8 mouse cellular contexts compared by ENCODE assay signal in the genomic region with DNA sequence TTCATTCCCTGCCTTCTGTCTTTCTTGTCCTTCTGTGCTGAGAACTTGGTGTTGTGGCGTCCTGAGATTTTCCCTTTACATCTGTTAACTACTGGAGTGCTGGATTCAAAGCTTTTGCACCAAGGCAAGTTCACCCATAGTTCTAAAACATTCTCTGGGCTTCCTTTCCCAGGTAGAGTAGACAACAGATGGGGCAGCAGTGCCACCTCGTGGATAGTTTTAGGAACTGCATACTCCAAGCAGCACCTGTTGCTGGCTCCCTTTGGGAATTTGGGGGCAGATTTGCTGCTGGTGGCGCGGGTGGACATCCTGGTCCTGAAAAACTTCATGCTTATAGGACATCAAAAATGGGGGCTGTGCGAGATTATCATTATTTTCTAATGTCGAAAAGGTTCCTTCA.
A peak's percentile ranks its signal among the peaks of the same experiment; 100 is the strongest.
DNase-seq lines count a peak whose midpoint lies in the region; ATAC-seq and TF ChIP-seq lines count a peak whose summit lies in the region.

No protein-coding gene starts in this region.

- no peak overlapping the region for H3K4me3 ChIP-seq in C2C12 (ENCODE audit: insufficient read depth, poor library complexity, severe bottlenecking)
- H3K4me3 ChIP-seq in liver, embryonic 14.5 days (ENCODE audit: insufficient read depth in 1 of 2, low read depth in 2 of 2, low read length in 2 of 2), result no peak overlapping the region

- DNase-seq in MN1 (ENCODE audit: low spot score), result peak; percentile 62
- DNase-seq in cerebellum, adult 18-20 months, result peak; percentile 37 to 69
- peak; percentile 2 to 85 for DNase-seq in frontal cortex, adult 2 months (ENCODE audit: extremely low spot score in 1 of 2, low spot score in 1 of 2)
- DNase-seq in kidney, postnatal 10 days, result peak; percentile 78
- DNase-seq in liver, embryonic 14.5 days (ENCODE audit: low read depth in 3 of 3, low spot score in 3 of 3), result peak; percentile 4 to 29 (median 6)
- DNase-seq in retina, postnatal 7 days (ENCODE audit: low read depth, low spot score), result peak; percentile 40
- peak; percentile 60 for DNase-seq in urinary bladder, postnatal 25 days (ENCODE audit: low spot score)

- no peak overlapping the region for H3K9ac ChIP-seq in liver, embryonic 14.5 days (replicated peaks)

- peaks cover 8% of the 10 kb centered on the region for H3K27me3 ChIP-seq in C2C12 (ENCODE audit: control insufficient read depth, insufficient read depth, insufficient read length)
- H3K27me3 ChIP-seq in liver, embryonic 14.5 days (ENCODE audit: control insufficient read depth, insufficient read depth, low read length), result no peaks in the 10 kb centered on the region

- no peak overlapping the region for H3ac ChIP-seq in C2C12 (ENCODE audit: control insufficient read depth, insufficient read length, low read depth)

- H3K27ac ChIP-seq in liver, embryonic 14.5 days, result no peak overlapping the region

- H3K79me2 ChIP-seq in C2C12 (ENCODE audit: control insufficient read depth, insufficient read depth), result no peaks in the 10 kb centered on the region

- no peak for ATAC-seq in liver, embryonic 14.5 days (ENCODE audit: insufficient read depth)

- TF ChIP-seq EP300 in liver, embryonic 14.5 days (IDR thresholded peaks at IDR 0.05; ENCODE audit: low read depth), result no peak

- H3K4me2 ChIP-seq in liver, embryonic 14.5 days (ENCODE audit: low read depth), result no peak overlapping the region

- 4% methylated on average over 6 of the region's 6 CpGs for WGBS in liver, embryonic 14.5 days (ENCODE audit: insufficient replicate concordance)

- H3K4me1 ChIP-seq in liver, embryonic 14.5 days (replicated peaks; ENCODE audit: control insufficient read depth in 2 of 2, insufficient read depth in 2 of 2, low read length in 1 of 2), result no peaks in the 10 kb centered on the region

- H3K79me3 ChIP-seq in C2C12 (ENCODE audit: low read depth), result no peaks in the 10 kb centered on the region

- TF ChIP-seq CTCF in C2C12 (IDR thresholded peaks at IDR 0.05; ENCODE audit: control insufficient read depth, insufficient read depth, insufficient read length), result peak; percentile 67
- TF ChIP-seq CTCF in liver, embryonic 14.5 days (IDR thresholded peaks at IDR 0.05; ENCODE audit: low read depth), result peak; percentile 87

- no peaks in the 10 kb centered on the region for H3K9me3 ChIP-seq in liver, embryonic 14.5 days (ENCODE audit: control insufficient read depth, low read length)

- no peaks in the 10 kb centered on the region for H3K36me3 ChIP-seq in C2C12 (ENCODE audit: control insufficient read depth, insufficient read depth)
- no peaks in the 10 kb centered on the region for H3K36me3 ChIP-seq in liver, embryonic 14.5 days (replicated peaks; ENCODE audit: control insufficient read depth, insufficient read depth, low read depth)

TF ChIP-seq in C2C12, 6 proteins besides CTCF, POLR2A, EP300 and RAD21:
- TF ChIP-seq CEBPB (IDR thresholded peaks at IDR 0.05; ENCODE audit: low read depth) (no peak), MYOD1 (IDR thresholded peaks at IDR 0.05; ENCODE audit: control insufficient read depth, insufficient read length, low read depth) (peak; percentile 66), FOSL1 (IDR thresholded peaks at IDR 0.05; ENCODE audit: insufficient read depth, low read length, poor library complexity, severe bottlenecking) (no peak), MYOG (IDR thresholded peaks at IDR 0.05; ENCODE audit: control insufficient read depth, extremely low read depth, insufficient read length) (no peak), MAX (IDR thresholded peaks at IDR 0.05) (peak; percentile 17)

Comparison
In these comparisons a context has a peak if more than half of its experiments do, and no peak if none do; other contexts are left out.
1. DNase-seq: peak in every context shown above with its lines; median percentile 78 in kidney, postnatal 10 days; 62 in MN1; 60 in urinary bladder, postnatal 25 days; 53 in cerebellum, adult 18-20 months; 44 in frontal cortex, adult 2 months; 40 in retina, postnatal 7 days; 6 in liver, embryonic 14.5 days.